Mouse (Mus musculus): ENCODE data around the gene Vmn2r98.
"Not testable (repeated sequence)": the region's sequence is repeated elsewhere in the genome, so short reads cannot be mapped to it uniquely, and the experiment has no call there.

Gene Vmn2r98

DNA sequence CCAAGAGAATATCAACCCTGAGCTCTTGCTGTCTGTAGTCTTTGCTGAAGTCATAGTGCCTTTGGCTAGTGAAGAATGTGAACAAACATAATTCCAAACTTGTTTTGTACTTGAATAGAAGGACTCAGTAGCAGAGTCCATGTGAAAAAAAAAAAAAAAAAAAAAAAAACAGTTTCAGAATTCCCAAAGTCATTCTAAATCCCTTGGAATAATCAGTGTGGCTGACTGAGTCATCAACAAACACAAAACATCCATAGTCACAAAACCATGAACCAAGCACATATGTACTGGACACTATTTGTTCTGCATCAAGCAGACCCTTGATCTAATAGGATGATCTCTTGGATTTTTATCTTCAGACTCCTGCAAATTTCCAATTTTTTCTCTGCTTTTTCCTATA lies at the start of gene Vmn2r98:
TSS of gene Vmn2r98 (plus strand) at position 301 of the 400 bp plus-strand sequence.
- DNase-seq (ENCODE audit: low spot score in 2 of 2) = not testable (repeated sequence)

DNA sequence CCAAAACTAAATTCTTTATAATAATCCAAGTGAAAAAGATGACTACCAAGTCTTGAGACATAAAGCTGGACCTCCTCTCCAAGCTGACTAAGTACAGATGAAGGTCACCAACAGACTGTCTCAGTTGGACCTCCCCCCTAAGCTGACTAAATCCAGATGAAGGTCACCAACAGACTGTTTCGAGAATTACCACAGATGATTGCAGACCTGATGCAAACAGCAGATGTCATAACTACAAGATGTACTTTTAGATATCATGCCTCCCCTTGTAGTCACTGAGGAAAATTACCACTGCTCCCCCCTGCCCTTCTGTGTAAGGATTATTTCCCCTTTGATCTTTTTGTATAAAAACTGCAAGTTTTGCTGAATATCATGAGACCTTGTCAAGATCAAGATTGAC lies 21.8 kb upstream of the Vmn2r98 start:
- DNase-seq (ENCODE audit: low spot score in 2 of 2) = not testable (repeated sequence)

DNA sequence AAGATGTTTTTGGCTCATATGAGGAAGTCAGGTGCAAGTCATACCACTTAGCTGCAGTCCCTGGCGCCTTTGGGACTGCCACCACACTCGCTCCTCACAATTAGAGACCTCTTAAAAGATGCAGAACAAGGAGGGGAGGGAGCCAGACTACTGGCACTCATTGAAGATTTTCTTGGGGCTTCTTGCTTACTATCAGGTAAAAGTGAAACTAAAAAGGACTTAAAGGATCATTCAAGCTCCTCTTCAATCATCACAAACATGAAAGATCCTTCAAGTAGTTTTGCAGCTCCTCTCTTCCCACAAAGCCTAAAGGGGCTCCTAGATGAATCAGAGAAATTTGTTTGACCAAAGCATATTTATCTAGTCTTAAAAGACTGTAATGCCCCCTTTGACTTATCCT lies 21.3 kb upstream of the Vmn2r98 start:
- DNase-seq (ENCODE audit: low spot score in 2 of 2) = no peak

DNA sequence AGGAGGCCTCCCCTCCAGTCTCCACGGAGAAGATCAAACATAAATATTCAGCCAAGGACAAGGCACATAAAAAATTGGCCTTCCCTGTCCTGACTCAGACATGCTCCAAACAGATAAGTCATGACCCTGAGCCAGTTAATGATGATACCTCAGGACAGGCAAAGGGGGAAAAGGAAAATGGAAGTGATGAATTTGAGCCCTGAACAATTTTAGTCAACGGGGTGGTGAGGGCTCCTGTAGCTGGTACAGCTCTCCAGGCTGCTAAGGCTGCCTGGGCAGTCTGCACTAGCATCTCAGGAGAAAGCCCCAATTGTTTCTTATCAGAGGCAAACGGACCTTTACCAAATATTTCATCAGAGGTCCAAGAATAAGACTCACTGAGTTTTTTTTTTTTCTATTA lies 20.5 kb upstream of the Vmn2r98 start:
- DNase-seq (ENCODE audit: low spot score in 2 of 2) = no peak
